Mouse (Mus musculus) testis, adult 2 months (tissue): ENCODE measurements around the gene Trib3.

ENCODE experiments used
- CTCF ChIP-seq: fragments of 200-500 bp; IDR thresholded peaks from 2 replicates; pipeline ENCODE4 v1.5.1; 2012; ENCODE audit warnings: low read depth, mild to moderate bottlenecking, inconsistent platforms, low read length, moderate library complexity; ENCODE audit not compliant: control insufficient read depth, insufficient read depth, insufficient replicate concordance
- POLR2A ChIP-seq: fragments of 200-500 bp; IDR thresholded peaks from 2 replicates; pipeline ENCODE4 v1.6.1; 2012; ENCODE audit warnings: low read depth, mild to moderate bottlenecking, inconsistent platforms, low read length, moderate library complexity; ENCODE audit not compliant: control insufficient read depth

DNA sequence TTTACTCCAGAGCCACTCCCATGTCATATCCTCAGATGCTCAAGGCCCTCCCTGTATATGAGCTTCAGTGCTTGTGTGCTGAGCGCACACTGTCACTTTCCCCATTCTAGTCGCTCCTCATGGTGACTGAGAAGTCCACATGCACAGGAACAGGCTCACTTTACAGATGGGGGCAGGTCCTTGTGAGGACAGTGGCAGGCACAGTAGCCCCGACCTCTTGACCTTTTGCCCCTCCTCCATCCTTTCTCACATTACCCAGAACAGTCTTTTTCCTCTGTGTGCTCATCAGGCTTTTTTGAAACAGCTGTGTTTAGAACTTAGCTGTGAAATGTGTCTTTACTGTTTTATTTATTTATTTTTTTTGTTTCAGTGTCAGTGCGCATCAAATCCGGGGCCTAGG is 40.1 kb downstream of the Trib3 start:
- no peak for TF ChIP-seq CTCF
- TF ChIP-seq POLR2A, result no peak
